Mouse (Mus musculus): ENCODE data around the gene 5031439G07Rik. TPM values are rescaled to one million over a fixed set of nuclear protein-coding genes. Genes with fewer than 3 reads are reported as not detected.

The 5031439G07Rik gene
- total RNA-seq, 2 experiments from 2014 or later, result 33.3 to 34.0 TPM

DNA sequence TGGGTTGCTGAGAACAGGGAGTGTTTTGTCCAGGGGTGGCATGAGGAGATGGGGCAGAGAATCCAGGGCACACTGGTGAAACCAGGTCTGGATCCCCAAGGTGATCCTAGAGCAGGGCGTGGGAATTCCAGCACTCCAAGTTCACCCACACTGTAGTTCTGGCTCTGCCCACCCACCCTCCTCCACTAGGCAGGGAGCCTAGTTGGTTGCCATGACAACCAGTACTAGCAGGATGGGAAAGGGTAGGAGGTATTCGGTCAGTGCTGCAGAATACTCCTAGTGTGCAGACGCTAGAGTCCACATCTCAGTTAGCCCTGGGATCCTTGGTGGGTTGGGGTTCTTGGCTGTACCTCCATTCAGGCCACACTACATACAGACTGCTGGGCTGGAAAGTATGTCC is 30.5 kb downstream of the 5031439G07Rik start:
- no peak for DNase-seq

DNA sequence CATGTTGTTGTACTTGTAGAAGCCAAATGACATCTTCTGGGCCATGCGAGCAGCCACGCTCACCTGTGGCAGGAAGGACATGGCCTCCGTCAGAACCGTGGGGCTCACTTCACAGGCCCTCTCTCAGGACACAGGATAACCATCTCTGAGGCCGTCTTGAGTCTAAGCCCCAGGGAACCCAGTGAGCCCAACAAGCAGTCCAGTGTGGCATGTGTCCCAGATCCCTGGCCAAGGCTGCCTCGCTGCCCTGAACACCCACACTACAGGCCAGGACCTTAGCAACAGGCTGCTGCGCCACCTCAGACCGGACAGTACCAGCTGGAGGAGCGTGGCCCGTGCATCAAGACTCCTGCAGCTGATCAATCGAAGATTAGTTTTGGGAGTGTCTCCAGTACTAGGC is 35.1 kb downstream of the 5031439G07Rik start:
- DNase-seq, result no peak

- DNase-seq, result no peak
Observed at GRCm38 (mm10) chr15:84950053-84950452, 38.3 kb downstream of the 5031439G07Rik start.

DNA sequence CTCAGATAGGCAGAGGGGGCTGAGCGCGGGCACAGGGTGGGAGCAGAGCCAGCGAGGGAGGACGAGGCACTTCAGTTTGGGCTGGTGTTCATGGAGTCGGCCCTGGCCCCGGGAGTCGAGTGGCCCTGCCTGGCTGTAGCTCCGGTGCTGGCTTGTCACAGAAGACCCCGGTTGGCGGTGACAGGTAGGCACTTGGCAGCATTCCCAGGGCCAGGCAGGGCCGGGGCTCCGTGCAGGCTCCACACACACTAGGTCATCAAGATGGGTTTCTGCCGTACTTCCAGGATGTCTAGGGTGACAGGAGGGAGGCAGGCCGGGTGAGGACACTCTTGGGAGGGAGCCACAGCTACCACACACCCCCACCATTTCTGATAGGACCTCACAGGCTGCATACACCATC is 39.4 kb downstream of the 5031439G07Rik start:
- DNase-seq, result no peak

- DNase-seq, result no peak
Observed at GRCm38 (mm10) chr15:84944319-84944718, 44.0 kb downstream of the 5031439G07Rik start.

GRCm38 (mm10) chr15:84942647-84943285 is 45.6 kb downstream of the 5031439G07Rik start:
- DNase-seq, result no peak

GRCm38 (mm10) chr15:84940102-84940501 is 48.2 kb downstream of the 5031439G07Rik start:
- peak; percentile 45 to 51 for DNase-seq

GRCm38 (mm10) chr15:84934901-84935300 is 53.5 kb downstream of the 5031439G07Rik start:
- no peak for DNase-seq

- no peak for DNase-seq
Observed at GRCm38 (mm10) chr15:84932351-84932750, 56.0 kb downstream of the 5031439G07Rik start.

DNA sequence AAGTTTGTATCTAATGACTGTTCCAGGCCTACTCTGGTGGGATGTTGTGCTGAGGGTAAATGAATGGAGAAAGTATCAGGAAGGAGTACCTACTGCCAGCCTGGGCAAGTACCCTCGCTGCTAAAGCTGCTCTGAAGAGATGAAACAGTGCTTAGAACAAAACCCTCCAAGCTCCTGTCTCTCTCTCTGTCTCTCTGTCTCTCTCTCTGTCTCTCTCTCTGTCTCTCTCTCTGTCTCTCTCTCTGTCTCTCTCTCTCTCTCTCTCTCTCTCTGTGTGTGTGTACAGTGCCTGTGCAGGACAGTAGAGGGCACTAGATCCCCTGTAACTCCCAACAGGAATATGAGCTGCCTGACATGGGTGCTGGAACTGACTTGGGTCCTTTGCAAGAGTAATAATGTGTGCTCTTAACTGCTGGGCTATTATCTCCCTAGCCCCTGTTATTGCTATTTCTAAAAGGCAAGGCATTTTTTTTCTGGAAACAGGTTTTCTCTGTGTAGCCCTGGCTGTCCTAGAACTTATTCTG is 62.8 kb downstream of the 5031439G07Rik start:
- DNase-seq, result no peak

- DNase-seq, result peak in 1 of 2 experiments; percentile 18
Observed at GRCm38 (mm10) chr15:84924781-84925315, 63.5 kb downstream of the 5031439G07Rik start.

DNA sequence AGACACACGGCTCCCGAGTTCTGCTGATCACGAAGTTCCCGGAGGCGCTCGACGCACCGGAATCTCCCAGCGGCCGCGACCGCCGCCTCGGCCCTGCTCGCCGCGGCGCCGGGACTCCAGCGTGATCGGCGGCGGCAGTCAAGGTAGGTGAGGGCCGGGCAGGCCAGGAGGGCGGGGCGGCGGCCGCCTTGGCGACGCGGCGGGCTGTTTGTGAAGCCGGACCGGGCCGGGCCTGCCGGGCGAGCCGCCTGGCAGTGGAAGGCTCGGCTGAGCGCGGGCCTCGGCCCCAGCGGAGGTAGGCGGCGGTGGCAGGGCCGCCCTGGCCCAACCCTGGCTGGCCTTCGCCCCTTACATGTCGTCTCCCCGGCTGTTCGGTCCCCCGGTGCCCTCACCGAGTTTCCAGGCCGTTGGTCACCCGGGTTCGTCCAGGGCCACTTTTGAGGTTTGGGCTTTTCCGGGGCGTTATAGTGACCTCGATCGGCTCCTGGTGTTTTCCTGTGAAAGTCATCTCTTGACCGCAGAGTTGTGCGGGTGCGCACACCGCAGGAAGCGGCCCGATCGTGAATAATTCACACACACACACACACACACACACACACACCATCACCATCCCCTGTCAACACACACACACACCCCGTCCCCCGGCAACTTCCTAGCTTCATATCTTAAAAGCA is 64.7 kb downstream of the 5031439G07Rik start:
- peak; percentile 78 to 82 for DNase-seq

DNA sequence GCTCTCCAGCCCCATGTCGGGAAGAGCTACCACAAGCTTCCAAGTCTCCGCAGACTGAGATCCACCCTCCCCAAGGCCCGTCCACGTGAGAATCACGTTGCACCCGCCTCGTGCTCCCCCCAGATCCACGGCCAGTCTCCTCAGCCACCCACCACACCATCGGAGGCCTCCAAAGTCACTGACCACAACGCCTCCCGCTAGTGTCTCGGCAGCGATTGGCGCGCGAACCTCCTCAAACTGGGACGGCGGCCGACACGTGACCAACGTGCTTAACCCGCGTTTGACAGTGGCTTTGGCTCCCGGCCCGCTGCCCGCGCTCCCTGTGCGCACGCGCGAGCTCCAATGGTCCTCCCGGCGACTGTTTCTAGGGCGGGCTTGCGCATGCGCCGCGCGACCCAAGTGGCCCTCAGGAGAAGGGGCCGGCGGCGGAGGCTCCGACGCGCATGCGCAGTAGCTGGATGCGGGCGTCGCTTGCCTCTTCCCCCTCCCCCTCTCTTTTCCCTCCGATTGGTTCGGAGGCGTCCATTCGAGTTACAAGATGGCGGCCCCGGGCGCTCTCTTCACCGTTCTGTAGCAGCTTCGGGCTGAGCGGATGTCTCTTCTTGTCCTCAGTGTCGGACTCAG is 65.4 kb downstream of the 5031439G07Rik start, which contains the start of gene Nup50:
Nup50 (plus strand) TSS at position 528 of the 624 bp plus-strand sequence.
- DNase-seq, result peak; percentile 100

- no peak for DNase-seq
Observed at GRCm38 (mm10) chr15:84919938-84920337, 68.4 kb downstream of the 5031439G07Rik start, which contains the start of gene Gm29666. Gene Gm29666 (minus strand): TSS chr15:84920038.

DNA sequence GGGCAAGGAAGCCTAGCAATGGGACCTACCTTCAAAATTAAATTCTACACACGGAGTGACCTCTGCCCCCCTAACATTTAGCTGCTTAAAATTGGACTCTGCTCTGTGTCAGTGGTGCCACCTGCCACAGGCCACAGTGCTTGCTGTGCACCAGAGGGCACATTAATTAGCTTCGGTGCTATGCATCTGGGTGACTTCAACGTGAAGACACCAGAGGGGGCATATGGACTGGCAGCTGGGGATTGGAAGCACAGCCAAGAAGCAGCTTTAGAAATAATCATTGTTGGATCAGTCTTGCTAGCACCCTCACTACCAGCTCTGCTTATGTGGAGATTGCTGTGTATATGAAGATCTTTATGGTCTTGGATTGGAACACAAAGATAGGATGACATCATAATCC is 75.2 kb downstream of the 5031439G07Rik start:
- no peak for DNase-seq

GRCm38 (mm10) chr15:84903843-84904385 is 84.4 kb downstream of the 5031439G07Rik start:
- DNase-seq, result no peak

GRCm38 (mm10) chr15:84898077-84898476 is 90.3 kb downstream of the 5031439G07Rik start:
- DNase-seq, result no peak

DNA sequence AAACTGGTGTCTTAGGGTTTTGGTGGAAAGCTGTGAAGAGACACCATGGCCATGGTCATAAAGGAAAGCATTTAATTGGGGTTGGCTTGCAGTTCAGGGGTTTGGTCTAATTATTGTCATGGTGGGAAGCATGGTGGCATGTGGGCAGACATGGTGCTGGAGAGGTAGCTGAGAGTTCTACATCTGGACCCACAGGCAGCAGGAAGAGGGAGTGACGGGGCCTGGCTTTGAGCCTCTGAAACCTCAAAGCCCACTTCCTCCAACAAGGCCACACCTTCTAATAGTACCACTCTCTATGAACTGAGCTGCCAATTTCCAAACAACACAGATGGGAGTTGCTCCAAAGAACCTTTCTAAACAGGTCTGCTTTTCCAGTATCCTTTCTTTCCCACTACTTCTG is 91.7 kb downstream of the 5031439G07Rik start:
- DNase-seq, result no peak

DNA sequence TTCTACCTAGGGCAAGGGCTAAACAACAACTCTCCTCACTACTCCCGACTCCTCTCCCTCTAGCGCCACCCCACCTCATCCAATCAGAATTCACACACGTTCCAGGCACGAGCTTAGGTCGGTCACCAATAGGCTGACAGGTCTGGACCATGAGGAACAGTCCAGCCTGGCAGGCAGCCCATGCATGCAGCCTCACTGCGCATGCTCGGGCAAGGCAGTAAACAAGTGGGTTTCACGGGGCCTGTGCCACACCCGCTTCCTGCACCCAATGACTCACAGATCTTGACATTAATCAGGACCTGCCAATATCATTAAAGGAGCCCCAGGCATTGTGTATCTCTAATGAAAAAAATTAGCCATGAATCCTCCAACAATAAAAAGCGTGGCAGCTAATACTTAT is 92.1 kb downstream of the 5031439G07Rik start:
- DNase-seq, result peak in 1 of 2 experiments; percentile 8
